Mouse (Mus musculus) right cerebral cortex, adult 18-20 months (tissue): ENCODE data around the gene Cryab.
A peak's percentile ranks its signal among the peaks of the same experiment; 100 is the strongest.

ENCODE experiments used
- DNase-seq: peaks from one replicate; pipeline ENCODE4 v3.0.0; 2022; ENCODE audit warnings: mixed read lengths

The Cryab gene

DNA sequence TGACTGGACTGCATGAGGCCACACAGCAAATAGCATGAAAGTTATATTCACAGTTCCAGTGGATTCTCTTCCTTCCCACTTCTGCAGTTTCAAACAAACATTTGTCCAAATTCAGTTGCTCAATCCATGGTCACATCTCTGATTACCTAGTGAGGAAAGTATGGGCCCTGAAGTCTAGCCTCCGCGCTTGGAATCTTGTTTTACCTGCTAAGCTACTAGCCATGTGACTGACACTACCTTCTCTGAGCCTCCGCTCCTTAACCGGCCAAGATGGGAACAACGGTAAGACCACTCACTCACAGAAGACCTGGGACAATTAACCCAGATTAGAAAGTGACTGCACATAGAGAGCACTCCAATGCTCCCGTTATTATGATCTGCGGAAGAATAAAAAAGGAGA is 5.3 kb upstream of the Cryab start:
- DNase-seq = no peak

DNA sequence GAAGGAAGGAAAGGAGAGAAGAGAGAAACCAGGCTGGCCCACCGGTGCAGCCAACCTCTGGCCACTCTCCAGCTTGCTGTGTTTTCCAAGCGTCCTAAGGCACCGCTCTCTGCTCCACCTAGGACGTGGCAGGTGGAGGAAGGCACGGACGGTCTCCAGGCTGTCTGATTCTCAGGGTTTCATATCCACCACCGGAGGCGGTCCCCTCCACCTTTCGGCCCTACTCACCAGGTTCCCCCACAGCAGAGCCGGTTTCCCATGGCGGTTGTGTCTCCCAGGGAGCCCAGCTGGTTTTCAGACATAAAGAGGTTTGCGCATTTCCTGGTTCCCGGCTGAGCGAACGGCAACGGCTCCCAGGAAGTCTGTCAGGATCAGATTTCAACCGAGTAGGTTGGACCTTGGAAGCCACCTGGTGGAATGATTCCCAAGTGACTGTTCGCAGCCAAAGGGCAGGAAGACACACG is 4.9 kb upstream of the Cryab start, which contains the start of gene 2310030G06Rik:
Gene 2310030G06Rik, minus strand, starts transcription at position 323 of the 464 bp plus-strand sequence.
- DNase-seq = no peak

DNA sequence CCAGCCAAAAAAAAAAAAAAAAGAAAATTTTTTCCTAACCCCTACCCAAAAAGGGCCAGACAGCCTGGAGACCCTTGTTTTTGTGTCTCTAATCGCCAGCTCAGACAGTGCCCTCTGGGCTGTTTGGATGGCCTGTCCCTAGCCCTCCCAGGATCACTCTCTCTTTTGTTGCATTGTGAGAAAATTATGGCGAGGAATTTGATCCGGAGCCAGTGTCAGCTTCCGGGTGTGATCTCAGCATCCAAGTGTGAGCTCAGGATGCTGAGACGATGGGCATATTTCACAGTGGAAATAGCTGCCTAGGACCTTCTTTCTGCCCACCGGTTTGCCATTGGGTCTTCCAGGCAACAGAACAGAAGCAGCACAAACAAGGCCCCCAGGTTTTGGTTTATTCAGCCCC is 419 bp upstream of the Cryab start:
- DNase-seq = no peak

DNA sequence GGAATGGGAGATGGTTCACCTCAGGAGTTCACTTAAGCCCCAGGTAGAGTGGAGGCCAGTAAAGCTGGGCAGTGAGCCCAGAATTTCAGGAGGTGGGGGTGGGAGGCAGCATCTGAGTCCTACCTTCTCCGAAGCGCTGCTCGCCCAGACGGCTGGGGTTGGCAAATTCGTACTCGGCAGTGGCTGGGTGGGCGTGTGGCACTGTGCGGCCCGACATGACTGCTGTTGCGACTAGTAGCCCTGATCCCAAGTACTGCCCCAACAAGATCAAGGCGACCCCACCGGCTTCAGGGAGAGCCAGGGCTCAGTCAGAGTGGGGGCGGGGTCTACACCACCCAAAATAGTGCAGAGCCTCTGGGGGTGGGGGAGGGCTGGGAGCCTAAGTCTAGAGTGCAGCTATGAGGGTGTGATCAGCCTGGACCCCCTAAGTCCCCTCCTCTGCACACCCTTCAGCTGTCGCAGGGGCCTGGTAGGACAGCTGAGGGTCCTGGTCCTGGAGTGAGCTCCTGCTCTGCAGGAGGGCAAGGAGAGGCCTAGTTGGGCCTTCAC is 1.0 kb downstream of the Cryab start, which contains the start of gene Hspb2:
Gene Hspb2, minus strand, starts transcription at position 301 of the 549 bp plus-strand sequence.
- no peak for DNase-seq

DNA sequence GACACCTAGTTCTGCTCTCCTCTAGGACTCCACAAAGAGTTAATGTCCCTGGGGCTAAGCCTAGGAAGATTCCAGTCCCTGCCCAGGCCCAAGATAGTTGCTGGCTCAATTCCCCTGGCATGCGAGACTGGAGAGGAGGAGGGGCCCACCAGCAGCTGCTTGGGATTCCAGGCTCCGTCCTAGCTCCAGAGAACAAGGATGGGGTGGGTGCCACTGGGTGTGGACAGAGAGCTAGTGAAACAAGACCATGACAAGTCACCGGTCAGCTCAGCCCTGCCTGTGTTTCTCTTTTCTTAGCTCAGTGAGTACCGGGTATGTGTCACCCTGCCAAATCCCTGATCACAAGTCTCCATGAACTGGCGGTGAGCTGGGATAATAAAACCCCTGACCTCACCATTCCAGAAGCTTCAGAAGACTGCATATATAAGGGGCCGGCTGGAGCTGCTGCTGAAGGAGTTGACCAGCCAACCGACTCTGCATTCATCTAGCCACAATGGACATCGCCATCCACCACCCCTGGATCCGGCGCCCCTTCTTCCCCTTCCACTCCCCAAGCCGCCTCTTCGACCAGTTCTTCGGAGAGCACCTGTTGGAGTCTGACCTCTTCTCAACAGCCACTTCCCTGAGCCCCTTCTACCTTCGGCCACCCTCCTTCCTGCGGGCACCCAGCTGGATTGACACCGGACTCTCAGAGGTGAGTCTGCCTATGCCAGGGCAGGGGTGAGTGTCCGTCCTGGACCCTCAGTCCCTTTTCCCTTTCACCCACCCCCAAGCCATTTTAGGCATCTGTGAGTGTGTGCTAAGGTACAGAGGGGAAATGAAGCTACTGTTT is 1.9 kb downstream of the Cryab start:
- DNase-seq = peak; percentile 87

DNA sequence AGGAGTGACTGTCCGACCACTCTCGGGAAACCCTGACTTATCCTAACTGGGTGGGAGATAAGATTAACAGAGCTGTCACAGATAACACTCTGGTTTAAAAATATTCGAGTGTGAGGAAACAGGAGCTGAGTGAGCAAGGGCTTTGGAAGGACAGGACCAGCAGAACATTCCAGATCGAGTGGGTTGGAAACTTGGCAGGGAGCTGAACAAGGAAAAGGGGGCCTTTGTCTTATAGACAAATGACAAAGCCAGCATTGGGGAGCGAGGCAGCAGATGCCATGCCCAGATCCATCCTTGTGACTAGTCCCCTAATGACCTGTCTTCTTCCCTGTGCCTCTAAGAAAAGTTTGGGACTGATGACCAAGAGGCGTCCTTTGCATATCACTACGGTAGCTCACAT is 2.8 kb downstream of the Cryab start:
- no peak for DNase-seq

DNA sequence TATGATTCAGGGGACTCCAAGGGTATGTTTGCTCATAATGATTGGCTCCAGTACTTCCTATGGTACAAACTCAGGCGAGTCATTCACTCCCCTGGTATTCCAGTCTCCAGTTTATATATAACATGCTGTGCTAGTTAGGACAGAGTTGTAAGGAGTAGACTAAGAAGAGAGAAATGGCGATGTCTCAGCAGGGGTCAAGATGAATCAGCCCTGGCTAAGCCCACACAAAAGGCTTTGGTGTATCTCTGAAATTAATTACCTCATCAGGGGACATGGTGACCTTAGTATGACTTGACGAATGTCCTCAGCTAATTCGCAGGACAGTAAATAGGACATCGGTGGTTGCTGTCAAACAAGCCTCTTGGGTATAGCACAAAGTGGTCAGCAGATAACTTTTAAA is 5.6 kb downstream of the Cryab start:
- DNase-seq = no peak

DNA sequence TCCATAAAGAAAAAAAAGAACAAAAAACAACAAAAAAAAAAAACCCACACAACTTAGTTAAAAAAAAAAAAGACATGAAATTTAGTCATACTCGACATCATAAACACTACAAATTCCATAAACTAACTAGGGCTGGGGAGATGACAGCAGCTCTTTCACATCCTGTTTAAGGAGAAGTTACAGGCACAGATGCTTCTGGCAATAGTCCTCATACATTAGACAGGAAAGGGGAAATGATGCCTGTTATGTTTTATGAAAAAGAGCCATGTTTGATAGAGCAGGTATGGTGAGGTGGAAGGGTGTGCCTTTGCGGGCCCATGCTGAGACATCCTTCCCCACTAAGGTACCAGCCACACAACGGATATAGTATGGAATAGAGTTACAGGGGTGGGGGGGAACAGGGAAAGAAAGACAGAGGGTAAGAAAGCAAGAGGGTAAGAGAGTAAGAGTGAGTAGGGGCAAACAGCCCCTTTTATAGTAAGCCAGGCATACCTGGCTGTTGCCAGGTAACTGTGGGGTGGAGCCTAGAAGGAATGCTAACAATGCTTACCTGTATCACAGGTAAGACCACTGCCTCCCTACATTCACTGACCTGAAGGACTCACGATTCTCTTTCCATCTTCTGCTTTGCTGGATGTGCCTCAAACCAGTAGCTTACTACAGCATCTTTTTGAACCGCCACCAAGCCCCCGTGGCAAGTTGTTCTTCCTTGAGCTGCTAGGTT is 10.6 kb downstream of the Cryab start:
- no peak for DNase-seq

DNA sequence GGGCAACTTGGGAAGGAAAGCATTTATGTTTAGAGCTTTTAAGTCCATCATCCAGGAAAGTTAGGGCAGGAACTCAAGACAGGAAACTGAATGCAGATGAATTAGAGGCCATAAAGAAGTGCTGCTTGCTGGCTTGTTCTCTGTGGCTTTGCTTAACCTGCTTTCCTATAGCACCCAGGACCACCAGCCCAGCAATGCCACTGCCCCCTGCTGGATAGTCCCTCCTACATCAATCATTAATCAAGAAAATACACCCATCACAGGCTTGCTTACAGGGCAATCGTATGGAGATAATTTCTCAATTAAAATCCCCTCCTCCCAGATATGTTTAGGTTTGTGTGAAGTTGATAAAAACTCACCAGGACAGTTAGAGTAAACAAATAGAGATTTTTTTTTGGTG is 12.2 kb downstream of the Cryab start:
- DNase-seq = no peak

DNA sequence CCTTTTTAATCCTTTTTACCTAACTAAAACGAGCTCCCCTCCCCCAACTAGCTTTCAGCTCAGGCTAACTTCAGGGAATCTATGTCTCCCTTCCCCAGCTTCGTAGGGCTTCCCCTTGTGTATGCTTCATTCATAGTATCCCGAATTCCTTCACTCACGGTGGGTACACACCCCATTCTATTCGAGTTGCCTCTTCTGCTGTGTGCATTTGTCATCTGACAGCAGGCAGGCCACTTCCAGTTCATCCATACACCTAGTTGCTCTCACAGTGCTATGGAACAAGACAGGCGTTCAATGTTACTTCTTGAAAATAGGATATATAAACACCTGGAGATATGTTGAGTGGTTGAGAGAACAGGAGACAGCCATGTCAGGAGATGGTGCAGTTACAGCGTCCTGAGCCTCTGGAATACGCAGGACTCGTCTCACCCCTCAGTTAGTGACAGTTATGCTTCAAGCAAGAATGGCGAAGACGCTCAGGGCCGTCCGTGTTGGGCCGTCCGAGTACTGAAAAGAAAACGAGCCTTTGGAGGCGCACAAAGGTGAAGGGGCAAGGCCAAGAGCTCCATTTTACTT is 16.5 kb downstream of the Cryab start:
- DNase-seq = no peak

DNA sequence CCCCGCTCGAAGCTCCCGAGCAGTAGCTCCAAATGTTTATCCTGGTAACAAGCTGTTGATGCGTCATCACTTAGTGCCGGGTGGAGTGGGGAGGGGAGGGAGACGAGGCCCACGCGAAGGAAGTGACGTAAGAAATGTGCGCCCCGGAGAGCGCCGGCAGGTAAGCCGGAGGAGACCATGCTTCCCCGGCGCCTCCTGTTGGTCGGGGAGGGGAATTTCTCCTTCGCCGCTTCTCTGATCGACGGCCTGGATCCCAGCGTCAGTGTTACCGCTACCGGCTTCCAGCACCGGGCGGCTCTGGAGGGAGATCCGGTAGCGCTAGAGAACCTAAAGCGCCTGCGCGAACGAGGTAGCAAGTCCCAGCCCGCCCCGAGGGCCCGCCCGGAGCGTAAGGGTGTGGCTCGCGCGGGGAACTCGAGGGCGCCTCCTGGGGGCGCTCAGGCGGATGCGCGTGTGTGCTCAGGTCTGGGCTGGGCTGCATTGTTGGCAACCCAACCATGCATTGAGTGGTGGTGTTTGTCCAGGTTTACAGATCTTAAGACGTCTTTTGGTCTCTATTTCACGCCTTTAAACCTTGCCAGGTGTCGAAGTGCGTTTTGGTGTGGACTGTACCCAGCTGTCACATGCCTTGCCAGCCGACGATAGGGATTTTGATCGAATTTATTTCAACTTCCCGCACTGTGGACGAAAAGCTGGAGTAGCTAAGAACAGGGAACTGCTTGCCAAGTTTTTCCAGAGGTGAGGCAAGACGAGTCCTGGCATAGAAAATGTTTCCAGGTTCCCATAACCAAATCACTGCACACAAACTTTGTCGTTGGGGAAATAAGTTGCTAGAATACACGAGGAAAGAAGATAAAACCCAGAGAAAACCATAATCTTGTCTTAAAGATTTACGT is 17.2 kb downstream of the Cryab start, which contains the start of gene Fdxacb1:
Gene Fdxacb1, plus strand, starts transcription at position 130 of the 896 bp plus-strand sequence.
- DNase-seq = peak; percentile 99

DNA sequence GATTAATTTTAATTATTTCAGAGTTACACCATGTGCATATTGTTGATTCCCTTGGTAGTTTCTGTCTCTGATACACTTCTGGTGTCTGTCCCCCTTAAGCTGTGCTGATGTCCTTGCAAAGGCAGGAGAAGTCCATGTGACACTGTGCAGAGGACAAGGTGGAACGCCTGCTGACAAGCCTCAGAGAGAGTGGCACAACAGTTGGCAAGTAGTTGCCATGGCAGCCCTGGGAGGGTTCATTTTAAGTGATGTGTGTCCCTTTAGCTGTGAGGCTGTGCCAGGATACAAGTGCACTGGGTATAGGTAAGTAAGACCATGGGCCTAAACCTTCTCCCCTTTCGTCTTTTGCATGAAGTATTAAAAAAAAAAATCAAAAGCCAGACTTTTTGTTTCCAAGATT is 18.9 kb downstream of the Cryab start:
- DNase-seq = no peak

DNA sequence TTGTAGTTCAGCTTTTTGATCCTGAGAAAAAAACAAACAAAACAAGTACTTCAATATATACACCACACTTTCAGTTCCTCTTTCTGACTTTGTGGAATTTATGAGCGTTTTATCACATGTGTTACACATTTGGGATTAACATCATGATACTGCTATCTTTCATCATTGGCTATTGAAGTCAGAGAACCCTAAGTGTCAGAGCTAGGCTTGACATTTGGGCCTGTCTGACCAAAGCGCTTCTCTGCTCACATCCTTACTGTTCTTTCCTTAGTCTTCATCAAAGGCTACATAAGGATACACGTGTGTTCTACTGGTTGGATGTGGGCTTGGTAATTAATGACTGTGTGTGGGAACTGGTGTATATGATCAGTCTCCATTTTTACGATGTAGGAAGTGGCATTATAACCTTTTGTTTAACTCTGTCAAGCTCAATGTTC is 22.9 kb downstream of the Cryab start:
- DNase-seq = no peak

DNA sequence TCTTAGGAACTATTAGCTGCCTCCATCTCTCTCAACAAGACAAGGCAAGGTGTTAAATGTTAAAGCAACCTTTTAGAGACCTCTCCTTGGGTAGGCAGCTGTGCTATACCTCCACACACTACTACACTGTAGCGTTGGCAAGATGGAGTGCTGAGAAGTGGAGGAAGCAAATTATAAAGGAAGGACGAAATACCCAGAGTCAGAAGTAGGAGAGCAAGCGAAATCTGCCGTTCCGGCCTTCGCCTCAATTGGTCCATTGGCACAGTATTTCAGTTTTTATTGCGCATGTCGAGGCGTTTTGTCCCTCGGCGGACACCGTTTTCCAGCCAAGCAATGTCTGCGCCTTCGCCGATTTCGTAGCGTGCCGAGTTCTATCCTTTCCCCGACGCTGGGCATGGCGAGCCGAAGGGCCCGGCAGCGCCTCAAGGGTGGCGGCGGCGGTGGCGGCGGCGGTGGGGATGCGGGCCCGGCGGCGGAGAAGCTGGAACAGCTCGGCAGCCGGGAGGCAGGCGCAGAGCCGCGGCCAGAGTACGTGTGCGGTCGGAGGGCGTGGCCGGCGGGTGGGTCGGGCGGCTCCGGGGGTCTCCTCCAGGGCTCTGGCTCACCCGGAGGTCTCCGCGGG is 24.0 kb downstream of the Cryab start, which contains the start of the genes Alg9 and 1110032A03Rik:
Gene Alg9, plus strand, starts transcription at position 29 of the 622 bp plus-strand sequence.
Gene 1110032A03Rik, minus strand, starts transcription at position 530 of the 622 bp plus-strand sequence.
- peak; percentile 90 for DNase-seq

DNA sequence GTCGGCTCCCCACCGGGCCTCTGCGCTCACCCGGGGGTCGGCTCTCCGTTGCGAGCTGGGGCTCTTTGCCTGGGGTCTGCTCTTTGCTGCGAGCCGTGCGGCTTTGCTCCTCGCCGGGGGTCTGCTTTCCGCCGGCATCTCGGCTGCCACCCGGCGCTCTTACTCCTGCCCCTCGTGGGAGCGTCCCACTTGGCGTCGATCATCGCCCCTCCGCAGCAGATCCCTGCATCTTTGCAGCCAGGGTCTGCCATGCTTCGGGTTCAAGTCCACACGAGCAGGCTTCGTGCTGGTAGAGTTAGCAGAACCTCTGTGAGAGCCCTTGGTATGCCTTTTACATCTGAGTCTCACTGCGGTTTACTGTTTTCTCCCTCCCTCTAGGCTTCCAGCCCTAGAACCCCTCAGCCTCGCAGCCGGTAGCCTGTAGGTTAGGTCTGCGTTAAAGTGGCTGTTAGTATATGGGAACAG is 24.6 kb downstream of the Cryab start:
- no peak for DNase-seq

DNA sequence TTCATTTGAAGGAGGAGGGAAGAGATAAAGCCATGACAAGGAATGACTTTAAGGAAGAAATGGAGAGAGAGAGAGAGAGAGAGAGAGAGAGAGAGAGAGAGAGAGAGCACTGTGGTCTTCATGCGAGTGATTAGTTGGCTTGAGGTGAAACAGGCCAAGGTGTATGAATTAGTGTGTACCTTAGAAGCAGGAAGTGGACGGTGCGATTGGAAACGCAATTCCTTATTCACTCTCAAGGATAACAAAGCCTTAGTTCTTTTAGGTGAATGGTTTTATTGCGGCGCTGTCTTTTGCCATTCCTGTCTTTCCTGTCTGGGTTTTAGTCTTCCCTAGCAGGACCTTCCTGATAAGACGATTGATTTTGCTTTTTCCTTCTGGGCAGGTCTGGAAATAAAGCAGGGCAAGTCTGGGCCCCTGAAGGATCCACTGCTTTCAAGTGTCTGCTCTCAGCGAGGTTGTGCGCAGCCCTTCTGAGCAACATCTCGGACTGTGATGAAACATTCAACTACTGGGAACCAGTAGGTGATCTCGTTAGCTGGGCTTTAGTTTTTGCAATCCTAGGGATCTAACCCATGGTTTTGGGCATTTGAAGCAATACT is 25.1 kb downstream of the Cryab start:
- DNase-seq = no peak

DNA sequence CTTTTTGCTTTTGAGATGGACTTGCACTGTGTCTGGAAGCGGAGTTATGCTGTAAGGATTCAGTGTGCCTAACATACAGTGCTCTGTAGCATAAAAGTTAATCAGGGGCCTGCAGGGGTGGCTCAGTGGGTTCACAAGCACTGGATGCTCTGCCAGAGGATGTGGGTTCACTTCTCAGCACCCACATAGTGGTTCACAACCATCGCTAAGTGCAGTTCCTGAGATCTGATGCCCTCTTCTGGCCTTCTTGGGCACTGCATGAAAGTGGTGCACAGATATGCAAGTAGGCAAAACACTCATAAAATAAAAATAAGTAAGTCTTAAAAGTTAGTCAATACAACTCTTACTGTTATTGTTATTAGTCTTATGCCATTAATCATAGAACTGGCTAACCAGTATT is 31.0 kb downstream of the Cryab start:
- DNase-seq = no peak

DNA sequence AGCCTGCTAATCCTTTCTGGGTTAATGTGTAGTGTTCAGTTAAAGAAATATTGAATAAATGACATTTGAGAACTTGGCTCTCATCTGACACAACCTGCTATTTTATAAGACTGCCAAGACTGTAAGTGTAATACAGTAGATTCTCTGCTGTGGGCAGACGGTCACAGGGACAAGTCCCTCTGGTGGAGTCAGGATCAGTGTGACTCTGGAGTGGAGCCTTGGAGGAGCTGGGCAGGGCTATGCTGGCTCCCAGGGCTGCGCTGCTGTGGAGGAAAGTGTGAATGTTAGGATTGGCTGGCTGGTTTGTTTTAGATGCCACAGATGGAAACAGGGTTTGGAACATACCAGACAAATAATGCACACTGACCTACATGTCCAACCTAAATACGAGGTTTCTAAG is 44.1 kb downstream of the Cryab start:
- DNase-seq = no peak

DNA sequence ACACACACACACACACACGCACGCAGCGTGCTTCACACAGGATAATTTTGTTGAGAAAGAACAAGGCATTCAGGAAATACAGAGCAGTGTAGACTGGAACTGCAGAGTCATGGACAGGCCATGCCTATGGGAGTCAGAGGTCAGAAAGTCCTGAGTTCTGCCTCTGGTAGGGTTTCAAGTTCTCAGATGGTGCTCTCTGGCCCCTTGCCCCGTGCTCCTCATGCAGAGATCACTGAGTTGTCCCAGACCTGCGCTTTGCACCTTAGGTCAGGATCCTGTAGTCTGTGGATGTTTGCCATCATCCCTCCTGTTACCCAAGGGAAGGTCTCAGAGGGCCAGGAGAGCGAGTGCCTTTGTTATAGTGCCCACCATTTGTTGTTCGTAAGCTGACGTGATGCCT is 45.7 kb downstream of the Cryab start:
- no peak for DNase-seq

DNA sequence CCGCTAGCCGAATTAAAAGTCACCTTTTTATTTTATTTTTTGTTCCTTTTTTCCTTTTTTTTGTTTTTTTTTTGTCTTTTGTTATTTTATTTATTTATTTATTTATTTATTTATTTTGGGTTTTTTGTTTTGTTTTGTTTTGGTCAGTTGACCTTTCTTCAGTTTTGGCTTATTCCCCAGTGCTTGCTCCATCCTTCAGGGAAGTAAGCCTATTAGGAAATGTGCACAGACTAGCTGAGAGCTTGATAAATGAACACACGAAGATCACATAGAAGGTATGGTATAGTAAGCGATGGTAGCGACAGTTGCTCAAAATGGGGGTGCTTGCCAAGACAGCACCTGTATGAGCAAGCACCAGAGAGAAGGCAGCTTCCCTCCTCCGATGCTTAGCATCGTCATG is 46.5 kb downstream of the Cryab start:
- DNase-seq = no peak

DNA sequence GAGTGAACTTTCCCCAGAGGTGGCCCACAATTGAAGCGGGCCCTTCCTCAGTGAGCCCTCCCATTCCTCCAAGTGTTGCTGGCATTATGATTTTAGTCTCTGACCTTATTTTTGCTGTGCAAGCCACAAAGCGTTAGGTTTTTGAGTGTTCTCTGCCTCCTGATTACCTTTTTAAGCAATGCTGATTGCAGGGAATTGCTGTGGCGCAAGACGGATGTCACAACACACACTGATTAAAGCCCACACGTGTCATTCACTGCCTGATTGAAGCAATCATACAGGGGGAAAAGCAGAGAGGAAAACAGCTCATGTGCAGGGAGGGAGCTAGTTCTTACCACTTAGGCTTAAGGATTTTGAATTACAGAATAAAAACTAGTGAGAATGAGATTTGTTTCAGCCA is 47.2 kb downstream of the Cryab start:
- DNase-seq = no peak
